Mouse (Mus musculus): ENCODE data around the gene A630076J17Rik. TPM values are rescaled to one million over a fixed set of nuclear protein-coding genes. Genes with fewer than 3 reads are reported as not detected.
A peak's percentile ranks its signal among the peaks of the same experiment; 100 is the strongest.

The A630076J17Rik gene
- not detected in 2 replicates for polyA plus RNA-seq (2012; ENCODE audit: insufficient read depth, insufficient read length, missing spikeins)

- no peak for TF ChIP-seq POLR2A (IDR thresholded peaks at IDR 0.05; ENCODE audit: borderline replicate concordance, low read depth, low read length)
- no peak for TF ChIP-seq CTCF (IDR thresholded peaks at IDR 0.05; ENCODE audit: low read depth, low read length)
- Histone ChIP-seq H3K27ac (ENCODE audit: insufficient read depth, low read depth, low read length) (no peak within 1 kb of the TSS), H3K4me3 (ENCODE audit: insufficient read depth, low read length) (no peak within 1 kb of the TSS), H3K4me1 (ENCODE audit: control insufficient read depth, insufficient read depth, low read length) (no peaks in the 10 kb centered on the region)
Observed at GRCm38 (mm10) chr3:107230527-107230926, at the start of gene A630076J17Rik. Gene A630076J17Rik (plus strand): TSS chr3:107230614.

- no peak overlapping the region for H3K27ac ChIP-seq (ENCODE audit: insufficient read depth, low read depth, low read length)
- no peak for TF ChIP-seq CTCF (IDR thresholded peaks at IDR 0.05; ENCODE audit: low read depth, low read length)
- TF ChIP-seq POLR2A (IDR thresholded peaks at IDR 0.05; ENCODE audit: borderline replicate concordance, low read depth, low read length): no peak
- no peaks in the 10 kb centered on the region for H3K4me1 ChIP-seq (ENCODE audit: control insufficient read depth, insufficient read depth, low read length)
- H3K4me3 ChIP-seq (ENCODE audit: insufficient read depth, low read length): no peak overlapping the region
Observed at GRCm38 (mm10) chr3:107180860-107181259, 49.6 kb upstream of the A630076J17Rik start.

- Histone ChIP-seq H3K27ac (ENCODE audit: insufficient read depth, low read depth, low read length) (no peak within 1 kb of the TSS), H3K4me3 (ENCODE audit: insufficient read depth, low read length) (no peak within 1 kb of the TSS), H3K4me1 (ENCODE audit: control insufficient read depth, insufficient read depth, low read length) (no peaks in the 10 kb centered on the region)
- TF ChIP-seq CTCF (IDR thresholded peaks at IDR 0.05; ENCODE audit: low read depth, low read length) (no peak), POLR2A (IDR thresholded peaks at IDR 0.05; ENCODE audit: borderline replicate concordance, low read depth, low read length) (no peak)
Observed at GRCm38 (mm10) chr3:107182756-107183155, 47.7 kb upstream of the A630076J17Rik start, which contains the start of gene Kcna10. Gene Kcna10 (plus strand): TSS chr3:107183056.

GRCm38 (mm10) chr3:107183178-107183577 is 47.2 kb upstream of the A630076J17Rik start:
- no peak for TF ChIP-seq POLR2A (IDR thresholded peaks at IDR 0.05; ENCODE audit: borderline replicate concordance, low read depth, low read length)
- TF ChIP-seq CTCF (IDR thresholded peaks at IDR 0.05; ENCODE audit: low read depth, low read length): no peak
- H3K4me1 ChIP-seq (ENCODE audit: control insufficient read depth, insufficient read depth, low read length): no peaks in the 10 kb centered on the region
- H3K27ac ChIP-seq (ENCODE audit: insufficient read depth, low read depth, low read length): no peak overlapping the region
- no peak overlapping the region for H3K4me3 ChIP-seq (ENCODE audit: insufficient read depth, low read length)

DNA sequence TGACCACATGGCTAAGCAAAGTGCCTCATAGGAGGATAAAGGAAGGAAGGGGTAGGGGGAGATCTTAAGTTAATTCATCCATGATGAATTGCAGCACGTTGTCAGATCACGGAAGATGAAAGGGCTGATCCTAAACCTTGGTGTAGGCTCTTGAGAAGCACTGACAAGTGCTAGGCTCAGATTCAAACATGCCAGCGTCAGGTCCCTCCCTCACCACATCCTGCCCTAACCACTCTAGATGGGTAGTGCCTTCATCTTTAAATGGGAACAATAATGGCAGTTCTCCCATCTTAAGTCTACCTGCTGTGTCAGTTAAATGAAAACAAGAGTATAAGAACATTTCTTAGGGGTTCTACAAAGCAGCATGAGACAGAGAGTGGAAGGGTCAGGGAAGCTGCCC is 44.8 kb upstream of the A630076J17Rik start:
- H3K4me1 ChIP-seq (ENCODE audit: control insufficient read depth, insufficient read depth, low read length): no peaks in the 10 kb centered on the region
- no peak overlapping the region for H3K27ac ChIP-seq (ENCODE audit: insufficient read depth, low read depth, low read length)
- H3K4me3 ChIP-seq (ENCODE audit: insufficient read depth, low read length): no peak overlapping the region
- TF ChIP-seq POLR2A (IDR thresholded peaks at IDR 0.05; ENCODE audit: borderline replicate concordance, low read depth, low read length): no peak
- no peak for TF ChIP-seq CTCF (IDR thresholded peaks at IDR 0.05; ENCODE audit: low read depth, low read length)

DNA sequence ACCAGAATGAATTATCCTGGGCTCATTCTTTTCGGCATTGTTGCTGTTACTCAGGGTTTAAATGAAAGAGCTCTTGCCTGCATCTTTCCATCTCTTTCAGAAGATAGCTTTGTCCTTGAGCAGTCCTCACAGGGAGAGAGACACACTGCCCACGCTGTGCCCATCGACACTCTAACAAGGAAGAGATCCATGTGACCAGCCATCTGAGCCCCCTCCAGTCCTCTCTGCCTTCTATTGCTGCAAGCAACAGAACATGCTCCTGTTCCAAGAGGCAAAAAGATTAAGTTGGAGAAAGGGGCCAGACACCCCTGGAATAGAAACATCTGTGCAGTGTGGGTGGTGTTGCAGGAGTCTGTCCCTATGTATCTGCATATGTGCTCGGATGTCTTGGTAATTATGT is 43.4 kb upstream of the A630076J17Rik start:
- Histone ChIP-seq H3K4me3 (ENCODE audit: insufficient read depth, low read length) (no peak overlapping the region), H3K4me1 (ENCODE audit: control insufficient read depth, insufficient read depth, low read length) (no peaks in the 10 kb centered on the region), H3K27ac (ENCODE audit: insufficient read depth, low read depth, low read length) (no peak overlapping the region)
- TF ChIP-seq CTCF (IDR thresholded peaks at IDR 0.05; ENCODE audit: low read depth, low read length) (no peak), POLR2A (IDR thresholded peaks at IDR 0.05; ENCODE audit: borderline replicate concordance, low read depth, low read length) (no peak)

GRCm38 (mm10) chr3:107188226-107188899 is 42.1 kb upstream of the A630076J17Rik start:
- no peak overlapping the region for H3K27ac ChIP-seq (ENCODE audit: insufficient read depth, low read depth, low read length)
- TF ChIP-seq CTCF (IDR thresholded peaks at IDR 0.05; ENCODE audit: low read depth, low read length) (peak; percentile 27; the same call in 1 of the 2 replicates), POLR2A (IDR thresholded peaks at IDR 0.05; ENCODE audit: borderline replicate concordance, low read depth, low read length) (no peak)
- H3K4me1 ChIP-seq (ENCODE audit: control insufficient read depth, insufficient read depth, low read length): no peaks in the 10 kb centered on the region
- no peak overlapping the region for H3K4me3 ChIP-seq (ENCODE audit: insufficient read depth, low read length)

DNA sequence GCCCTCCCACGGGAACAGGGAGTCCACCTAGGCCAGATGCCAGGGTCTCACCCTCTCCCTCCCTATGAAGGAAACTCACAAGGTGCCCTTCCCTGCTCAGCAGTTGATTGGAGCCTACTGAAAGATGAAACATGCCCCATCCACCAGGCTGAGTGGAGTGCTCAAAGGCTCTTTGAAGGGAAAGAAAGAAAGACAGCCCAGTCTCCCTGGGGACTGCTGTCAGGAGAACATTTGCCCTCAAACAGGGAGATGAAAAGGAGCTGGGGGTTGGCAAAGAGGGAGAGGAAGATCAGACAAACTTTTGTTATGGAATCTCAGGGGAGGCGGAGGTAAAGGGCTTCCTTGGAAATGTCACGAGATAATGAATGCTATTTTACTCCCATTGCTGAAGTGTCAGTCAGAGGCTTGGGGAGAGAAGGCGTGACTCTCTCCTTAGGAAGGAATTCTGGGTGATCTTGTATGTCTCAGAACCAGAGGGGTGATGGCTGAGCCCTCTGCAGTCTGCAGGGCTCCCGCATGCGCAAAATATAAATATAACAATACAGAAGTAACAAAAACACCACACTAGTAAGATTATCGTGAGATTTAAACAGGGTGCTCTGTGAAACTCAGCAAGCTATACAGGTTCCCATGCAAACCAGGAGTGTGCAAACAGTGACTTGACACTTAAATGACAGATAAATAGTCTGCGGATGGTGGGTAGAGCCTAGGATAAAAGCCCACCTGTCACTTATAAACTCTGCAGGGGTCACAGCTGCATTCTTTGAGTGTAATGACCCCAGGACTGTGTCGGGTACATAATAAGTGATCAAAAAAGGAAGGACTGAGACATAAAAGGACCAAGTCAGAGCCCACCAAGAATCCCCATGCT is 28.9 kb upstream of the A630076J17Rik start:
- H3K27ac ChIP-seq (ENCODE audit: insufficient read depth, low read depth, low read length): no peak overlapping the region

GRCm38 (mm10) chr3:107204413-107204812 is 26.0 kb upstream of the A630076J17Rik start:
- no peaks in the 10 kb centered on the region for H3K4me1 ChIP-seq (ENCODE audit: control insufficient read depth, insufficient read depth, low read length)
- TF ChIP-seq CTCF (IDR thresholded peaks at IDR 0.05; ENCODE audit: low read depth, low read length) (no peak), POLR2A (IDR thresholded peaks at IDR 0.05; ENCODE audit: borderline replicate concordance, low read depth, low read length) (no peak)
- H3K27ac ChIP-seq (ENCODE audit: insufficient read depth, low read depth, low read length): no peak overlapping the region
- no peak overlapping the region for H3K4me3 ChIP-seq (ENCODE audit: insufficient read depth, low read length)

More for the DNA sequence above, 28.9 kb upstream of the A630076J17Rik start:
- no peak overlapping the region for H3K4me3 ChIP-seq (ENCODE audit: insufficient read depth, low read length)
- no peaks in the 10 kb centered on the region for H3K4me1 ChIP-seq (ENCODE audit: control insufficient read depth, insufficient read depth, low read length)
- TF ChIP-seq POLR2A (IDR thresholded peaks at IDR 0.05; ENCODE audit: borderline replicate concordance, low read depth, low read length) (no peak), CTCF (IDR thresholded peaks at IDR 0.05; ENCODE audit: low read depth, low read length) (no peak)

DNA sequence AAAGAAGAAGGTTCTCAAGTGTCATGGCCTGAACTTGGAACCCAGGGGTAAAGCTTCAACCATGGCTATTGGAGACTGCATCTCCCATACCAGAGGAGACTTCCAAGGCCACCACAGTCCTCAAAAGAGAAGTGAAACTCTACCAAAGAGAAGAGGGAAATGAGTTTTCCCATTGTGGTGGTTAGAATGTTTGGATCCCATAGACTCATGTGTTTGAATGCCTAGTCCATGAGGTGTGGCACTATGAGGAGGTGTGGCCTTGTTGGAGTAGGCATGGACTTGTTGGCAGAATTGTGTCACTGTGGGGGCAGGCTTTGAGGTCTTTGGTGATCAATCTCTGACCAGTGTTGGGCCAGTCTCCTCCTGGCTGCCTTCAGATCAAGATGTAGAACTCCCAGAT is 25.2 kb upstream of the A630076J17Rik start:
- TF ChIP-seq POLR2A (IDR thresholded peaks at IDR 0.05; ENCODE audit: borderline replicate concordance, low read depth, low read length) (no peak), CTCF (IDR thresholded peaks at IDR 0.05; ENCODE audit: low read depth, low read length) (no peak)
- Histone ChIP-seq H3K4me3 (ENCODE audit: insufficient read depth, low read length) (no peak overlapping the region), H3K27ac (ENCODE audit: insufficient read depth, low read depth, low read length) (no peak overlapping the region), H3K4me1 (ENCODE audit: control insufficient read depth, insufficient read depth, low read length) (no peaks in the 10 kb centered on the region)

Measured in bone marrow macrophage, adult 2 months (primary cell).